Comparison of ENCODE assay signal across 21 mouse cellular contexts in the genomic region with DNA sequence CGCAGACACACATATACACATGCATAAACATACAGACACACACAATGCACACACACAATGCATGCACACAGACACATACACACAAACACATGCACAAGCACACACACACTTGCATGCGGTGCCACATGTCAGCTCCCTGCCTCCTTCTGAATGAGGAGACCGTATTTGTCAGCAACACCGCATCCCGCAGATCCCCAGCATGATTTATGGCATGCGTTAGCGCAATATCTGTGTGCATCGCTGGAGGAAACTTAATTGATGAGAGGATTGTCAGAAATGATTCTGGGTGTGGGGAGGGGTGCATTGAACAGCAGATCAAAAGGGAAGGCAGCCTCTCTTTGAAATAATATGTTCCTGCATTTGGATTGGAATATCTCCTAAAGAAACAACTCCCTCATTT.
DNase-seq lines count a peak whose midpoint lies in the region; ATAC-seq and TF ChIP-seq lines count a peak whose summit lies in the region.
"Had no signal": no experiment of that assay in that cellular context is flagged by ENCODE, and none has a peak within 500 bp of the region (broad histone marks: within the 10 kb centered on the region; RNA-seq: fewer than 3 reads in every experiment).

No protein-coding gene starts in this region.

- ATAC-seq in forebrain, embryonic 14.5 days: no peak
- no peak for ATAC-seq in forebrain, embryonic 13.5 days
- no peak for ATAC-seq in midbrain, embryonic 13.5 days
- no peak for ATAC-seq in midbrain, postnatal 0 days (ENCODE audit: low FRiP score)
- no peak for ATAC-seq in hindbrain, embryonic 15.5 days (ENCODE audit: low FRiP score, low read depth)
- ATAC-seq in neural tube, embryonic 14.5 days (ENCODE audit: low read depth): peak; percentile 65; the same call in 1 of the 2 replicates
- ATAC-seq: activated CD4-positive, CD25-positive, alpha-beta regulatory T cell, adult 4 months; inflammation-experienced regulatory T-cells, adult 6 months had no signal

- H3K27me3 ChIP-seq in forebrain, embryonic 14.5 days (replicated peaks; ENCODE audit: control insufficient read depth, insufficient read depth, low read length): no peaks in the 10 kb centered on the region
- no peaks in the 10 kb centered on the region for H3K27me3 ChIP-seq in forebrain, embryonic 13.5 days
- peaks cover 2% of the 10 kb centered on the region; the same call in 1 of the 2 replicates for H3K27me3 ChIP-seq in midbrain, embryonic 13.5 days
- no peaks in the 10 kb centered on the region; the same call in 1 of the 2 replicates for H3K27me3 ChIP-seq in midbrain, postnatal 0 days (ENCODE audit: insufficient read depth, low read length)
- H3K27me3 ChIP-seq in hindbrain, embryonic 15.5 days: no peaks in the 10 kb centered on the region
- H3K27me3 ChIP-seq in neural tube, embryonic 14.5 days (ENCODE audit: control insufficient read depth, insufficient read depth, low read length): no peaks in the 10 kb centered on the region
- H3K27me3 ChIP-seq: liver, embryonic 15.5 days; lung, embryonic 15.5 days had no signal

- intact Hi-C loops in gastrocnemius, postnatal 14 days (cut with DNase I; ENCODE audit: low total_unique reads): no loop called here

- 81% methylated on average over 8 of the region's 8 CpGs for WGBS in forebrain, embryonic 14.5 days
- 85% methylated on average over 8 of the region's 8 CpGs for WGBS in forebrain, embryonic 13.5 days
- WGBS in midbrain, embryonic 13.5 days: 70% methylated on average over 8 of the region's 8 CpGs
- 52% methylated on average over 8 of the region's 8 CpGs for WGBS in midbrain, postnatal 0 days
- WGBS in hindbrain, embryonic 15.5 days: 44% methylated on average over 8 of the region's 8 CpGs
- WGBS in neural tube, embryonic 14.5 days: 38% methylated on average over 8 of the region's 8 CpGs

- no peak overlapping the region for H3K4me3 ChIP-seq in forebrain, embryonic 14.5 days (ENCODE audit: low read depth, low read length)
- no peak overlapping the region for H3K4me3 ChIP-seq in forebrain, embryonic 13.5 days
- no peak overlapping the region for H3K4me3 ChIP-seq in midbrain, embryonic 13.5 days (replicated peaks)
- H3K4me3 ChIP-seq in midbrain, postnatal 0 days (ENCODE audit: low read depth, low read length): no peak overlapping the region
- no peak overlapping the region for H3K4me3 ChIP-seq in hindbrain, embryonic 15.5 days
- H3K4me3 ChIP-seq in neural tube, embryonic 14.5 days (ENCODE audit: low read depth, low read length): no peak overlapping the region
- H3K4me3 ChIP-seq: liver, embryonic 15.5 days; lung, embryonic 15.5 days had no signal

- H3K4me1 ChIP-seq in forebrain, embryonic 14.5 days (ENCODE audit: control insufficient read depth, insufficient read depth, low read length): peaks cover 12% of the 10 kb centered on the region
- peaks cover 46% of the 10 kb centered on the region for H3K4me1 ChIP-seq in forebrain, embryonic 13.5 days
- peaks cover 51% of the 10 kb centered on the region for H3K4me1 ChIP-seq in midbrain, embryonic 13.5 days (replicated peaks)
- peaks cover 16% of the 10 kb centered on the region for H3K4me1 ChIP-seq in midbrain, postnatal 0 days (ENCODE audit: insufficient read depth, low read length)
- peaks cover 38% of the 10 kb centered on the region for H3K4me1 ChIP-seq in hindbrain, embryonic 15.5 days (replicated peaks)
- peaks cover 20% of the 10 kb centered on the region; the same call in 1 of the 2 replicates for H3K4me1 ChIP-seq in neural tube, embryonic 14.5 days (ENCODE audit: control insufficient read depth, insufficient read depth, low read length)
- H3K4me1 ChIP-seq: lung, embryonic 15.5 days had no signal

- no peak for TF ChIP-seq CTCF in midbrain, postnatal 0 days (IDR thresholded peaks at IDR 0.05)

- no peak for DNase-seq in forebrain, embryonic 14.5 days (ENCODE audit: low spot score)
- DNase-seq in midbrain, postnatal 0 days (ENCODE audit: low spot score): no peak
- no peak for DNase-seq in gastrocnemius, postnatal 14 days
- no peak for DNase-seq in kidney, postnatal 10 days
- DNase-seq: adrenal gland, adult 8-10 months; cerebellum, adult 18-20 months; kidney, adult 18-20 months; left cerebral cortex, postnatal 4 days; liver; lung, postnatal 4 days; right cerebral cortex, postnatal 14 days; thymus, adult 2 months had no signal

- 0 out of 2 replicates have a peak, but pooled peaks cover 2% of the 10 kb centered on the region for H3K9me3 ChIP-seq in forebrain, embryonic 14.5 days (replicated peaks; ENCODE audit: control insufficient read depth, low read length)
- no peaks in the 10 kb centered on the region for H3K9me3 ChIP-seq in forebrain, embryonic 13.5 days (replicated peaks)
- peaks cover 5% of the 10 kb centered on the region; the same call in 1 of the 2 replicates for H3K9me3 ChIP-seq in midbrain, embryonic 13.5 days
- H3K9me3 ChIP-seq in midbrain, postnatal 0 days (ENCODE audit: low read length): no peaks in the 10 kb centered on the region
- no peaks in the 10 kb centered on the region for H3K9me3 ChIP-seq in hindbrain, embryonic 15.5 days
- H3K9me3 ChIP-seq in neural tube, embryonic 14.5 days (ENCODE audit: control insufficient read depth, low read length): no peaks in the 10 kb centered on the region
- H3K9me3 ChIP-seq: lung, embryonic 15.5 days had no signal

- 0 out of 2 replicates have a peak overlapping the region, but pooled peaks have one; percentile 23 for H3K27ac ChIP-seq in forebrain, embryonic 14.5 days (ENCODE audit: low read depth, low read length)
- no peak overlapping the region; the same call in 1 of the 2 replicates for H3K27ac ChIP-seq in forebrain, embryonic 13.5 days
- H3K27ac ChIP-seq in midbrain, embryonic 13.5 days: peak overlapping the region; percentile 51; the same call in 1 of the 2 replicates
- no peak overlapping the region for H3K27ac ChIP-seq in midbrain, postnatal 0 days (ENCODE audit: low read depth, low read length)
- H3K27ac ChIP-seq in hindbrain, embryonic 15.5 days (replicated peaks): 0 out of 2 replicates have a peak overlapping the region, but pooled peaks have one; percentile 32
- peak overlapping the region; percentile 57 for H3K27ac ChIP-seq in neural tube, embryonic 14.5 days (ENCODE audit: low read depth, low read length)
- H3K27ac ChIP-seq: liver, embryonic 15.5 days; lung, embryonic 15.5 days; stomach, postnatal 0 days had no signal

- no peak overlapping the region for H3K9ac ChIP-seq in forebrain, embryonic 14.5 days (ENCODE audit: low read length)
- H3K9ac ChIP-seq in forebrain, embryonic 13.5 days: no peak overlapping the region
- H3K9ac ChIP-seq in midbrain, embryonic 13.5 days (replicated peaks): no peak overlapping the region
- H3K9ac ChIP-seq in midbrain, postnatal 0 days (replicated peaks; ENCODE audit: low read length, poor library complexity, severe bottlenecking): no peak overlapping the region
- H3K9ac ChIP-seq in hindbrain, embryonic 15.5 days: no peak overlapping the region
- H3K9ac ChIP-seq in neural tube, embryonic 14.5 days (replicated peaks; ENCODE audit: low read depth, low read length): no peak overlapping the region
- H3K9ac ChIP-seq: liver, embryonic 15.5 days; lung, embryonic 15.5 days had no signal

- H3K36me3 ChIP-seq in forebrain, embryonic 14.5 days (ENCODE audit: control insufficient read depth, insufficient read depth, low read length): no peaks in the 10 kb centered on the region
- no peaks in the 10 kb centered on the region for H3K36me3 ChIP-seq in forebrain, embryonic 13.5 days (ENCODE audit: poor library complexity, severe bottlenecking)
- no peaks in the 10 kb centered on the region for H3K36me3 ChIP-seq in midbrain, embryonic 13.5 days
- no peaks in the 10 kb centered on the region for H3K36me3 ChIP-seq in midbrain, postnatal 0 days (ENCODE audit: insufficient read depth, low read length)
- H3K36me3 ChIP-seq in hindbrain, embryonic 15.5 days: no peaks in the 10 kb centered on the region
- no peaks in the 10 kb centered on the region for H3K36me3 ChIP-seq in neural tube, embryonic 14.5 days (ENCODE audit: control insufficient read depth, insufficient read depth, low read length)
- H3K36me3 ChIP-seq: liver, embryonic 15.5 days; lung, embryonic 15.5 days had no signal

- no peak overlapping the region for H3K4me2 ChIP-seq in forebrain, embryonic 14.5 days (ENCODE audit: low read length)
- no peak overlapping the region for H3K4me2 ChIP-seq in forebrain, embryonic 13.5 days
- no peak overlapping the region for H3K4me2 ChIP-seq in midbrain, embryonic 13.5 days (replicated peaks)
- H3K4me2 ChIP-seq in midbrain, postnatal 0 days (ENCODE audit: low read depth, low read length, poor library complexity, severe bottlenecking): no peak overlapping the region
- H3K4me2 ChIP-seq in hindbrain, embryonic 15.5 days: no peak overlapping the region
- no peak overlapping the region for H3K4me2 ChIP-seq in neural tube, embryonic 14.5 days (ENCODE audit: low read depth, low read length)
- H3K4me2 ChIP-seq: liver, embryonic 15.5 days; lung, embryonic 15.5 days had no signal

Comparison
In these comparisons a context has a peak if more than half of its experiments do, and no peak if none do; other contexts are left out.
1. H3K27ac ChIP-seq: peak in forebrain, embryonic 14.5 days (single experiment), midbrain, embryonic 13.5 days (single experiment), hindbrain, embryonic 15.5 days (single experiment) and neural tube, embryonic 14.5 days (single experiment); none in forebrain, embryonic 13.5 days (single experiment) and midbrain, postnatal 0 days (single experiment).